Comparison of ENCODE assay signal across 9 mouse cellular contexts in genomic region chr4:88437917-88438316, GRCm38 (mm10). TPM values are rescaled to one million over a fixed set of nuclear protein-coding genes. Genes with fewer than 3 reads are reported as not detected.
DNase-seq lines count a peak whose midpoint lies in the region; ATAC-seq and TF ChIP-seq lines count a peak whose summit lies in the region.
"Had no signal": no experiment of that assay in that cellular context is flagged by ENCODE, and none has a peak within 500 bp of the region (broad histone marks: within the 10 kb centered on the region; RNA-seq: fewer than 3 reads in every experiment).

No protein-coding gene starts in this region.

- ATAC-seq in heart, postnatal 0 days (ENCODE audit: insufficient read depth, low read depth): no peak
- no peak for ATAC-seq in hindbrain, embryonic 14.5 days (ENCODE audit: low FRiP score)
- ATAC-seq in liver, embryonic 16.5 days (ENCODE audit: low read depth): no peak

- no peak for TF ChIP-seq POLR2A in bone marrow macrophage, adult 2 months (IDR thresholded peaks at IDR 0.05; ENCODE audit: borderline replicate concordance, low read depth, low read length)

- 28% methylated on average over 2 of the region's 2 CpGs for WGBS in heart, postnatal 0 days
- WGBS in hindbrain, embryonic 14.5 days: 51% methylated on average over 2 of the region's 2 CpGs
- 17% methylated on average over 2 of the region's 2 CpGs for WGBS in liver, embryonic 16.5 days (ENCODE audit: insufficient replicate concordance)

- peaks cover 13% of the 10 kb centered on the region; the same call in 1 of the 2 replicates for H3K4me1 ChIP-seq in heart, postnatal 0 days (ENCODE audit: control insufficient read depth, insufficient read depth)
- H3K4me1 ChIP-seq in bone marrow macrophage, adult 2 months (ENCODE audit: control insufficient read depth, insufficient read depth, low read length): peaks cover 26% of the 10 kb centered on the region
- peaks cover 4% of the 10 kb centered on the region; the same call in 1 of the 2 replicates for H3K4me1 ChIP-seq in hindbrain, embryonic 14.5 days (replicated peaks; ENCODE audit: control insufficient read depth, insufficient read depth, low read length)
- peaks cover 5% of the 10 kb centered on the region; the same call in 1 of the 2 replicates for H3K4me1 ChIP-seq in liver, embryonic 16.5 days (ENCODE audit: control insufficient read depth, low read depth, low read length)

- no peak for TF ChIP-seq EP300 in heart, postnatal 0 days (IDR thresholded peaks at IDR 0.05; ENCODE audit: low read depth)

- DNase-seq in heart, postnatal 0 days (ENCODE audit: low spot score): no peak
- DNase-seq in heart, adult 11 months: no peak
- no peak for DNase-seq in hindbrain, embryonic 14.5 days (ENCODE audit: low spot score)
- no peak for DNase-seq in adipocyte (ENCODE audit: low spot score)
- DNase-seq in T-cell, adult 2 months (ENCODE audit: low spot score): no peak
- no peak for DNase-seq in cerebellum, postnatal 4 days (ENCODE audit: low spot score in 2 of 2)
- DNase-seq: gastrocnemius, postnatal 36 days had no signal

- TF ChIP-seq CTCF in heart, postnatal 0 days (IDR thresholded peaks at IDR 0.05; ENCODE audit: low read depth): no peak
- TF ChIP-seq CTCF in bone marrow macrophage, adult 2 months (IDR thresholded peaks at IDR 0.05; ENCODE audit: low read depth, low read length): no peak

- H3K36me3 ChIP-seq in heart, postnatal 0 days (replicated peaks; ENCODE audit: control insufficient read depth, insufficient read depth, low read length): no peaks in the 10 kb centered on the region
- H3K36me3 ChIP-seq in hindbrain, embryonic 14.5 days (replicated peaks; ENCODE audit: control insufficient read depth, insufficient read depth): no peaks in the 10 kb centered on the region
- H3K36me3 ChIP-seq in liver, embryonic 16.5 days (ENCODE audit: control insufficient read depth, insufficient read depth): no peaks in the 10 kb centered on the region

- peak overlapping the region; percentile 51; the same call in 1 of the 2 replicates for H3K4me3 ChIP-seq in heart, postnatal 0 days (ENCODE audit: low read depth, low read length)
- peak overlapping the region; percentile 72 for H3K4me3 ChIP-seq in bone marrow macrophage, adult 2 months (ENCODE audit: insufficient read depth, low read length)
- no peak overlapping the region for H3K4me3 ChIP-seq in hindbrain, embryonic 14.5 days (replicated peaks; ENCODE audit: low read length)
- peak overlapping the region; percentile 49 for H3K4me3 ChIP-seq in liver, embryonic 16.5 days (ENCODE audit: low read depth, low read length)

- H3K4me2 ChIP-seq in heart, postnatal 0 days (ENCODE audit: low read depth, low read length): peak overlapping the region; percentile 75; the same call in 1 of the 2 replicates
- peak overlapping the region; percentile 63; the same call in 1 of the 2 replicates for H3K4me2 ChIP-seq in hindbrain, embryonic 14.5 days (replicated peaks)
- no peak overlapping the region for H3K4me2 ChIP-seq in liver, embryonic 16.5 days (ENCODE audit: low read depth, low read length)

- no peak overlapping the region for H3K27ac ChIP-seq in heart, postnatal 0 days (ENCODE audit: low read depth)
- peak overlapping the region; percentile 71 for H3K27ac ChIP-seq in bone marrow macrophage, adult 2 months (ENCODE audit: insufficient read depth, low read depth, low read length)
- no peak overlapping the region for H3K27ac ChIP-seq in hindbrain, embryonic 14.5 days
- no peak overlapping the region for H3K27ac ChIP-seq in liver, embryonic 16.5 days (ENCODE audit: low read length)

- H3K9ac ChIP-seq in heart, postnatal 0 days (replicated peaks; ENCODE audit: low read depth, low read length): no peak overlapping the region
- H3K9ac ChIP-seq in hindbrain, embryonic 14.5 days: no peak overlapping the region
- H3K9ac ChIP-seq in liver, embryonic 16.5 days (ENCODE audit: low read depth, low read length): no peak overlapping the region

- no peaks in the 10 kb centered on the region for H3K9me3 ChIP-seq in heart, postnatal 0 days (replicated peaks; ENCODE audit: control insufficient read depth, low read length)
- no peaks in the 10 kb centered on the region for H3K9me3 ChIP-seq in hindbrain, embryonic 14.5 days (ENCODE audit: control insufficient read depth, low read length)
- H3K9me3 ChIP-seq in liver, embryonic 16.5 days (replicated peaks; ENCODE audit: control insufficient read depth, low read length): no peaks in the 10 kb centered on the region

- H3K27me3 ChIP-seq in heart, postnatal 0 days (ENCODE audit: control insufficient read depth, insufficient read depth, low read length): no peaks in the 10 kb centered on the region
- no peaks in the 10 kb centered on the region for H3K27me3 ChIP-seq in hindbrain, embryonic 14.5 days (ENCODE audit: control insufficient read depth, insufficient read depth, low read length)
- H3K27me3 ChIP-seq in liver, embryonic 16.5 days (ENCODE audit: control insufficient read depth, insufficient read depth, low read depth, low read length): no peaks in the 10 kb centered on the region

RNA-seq across cellular contexts. Expression of gene Hacd4, which starts 0.8 kb away (rescaled TPM):
- 6.6 and 7.0 TPM in 2 replicates for total RNA-seq in heart, postnatal 0 days (2014; rRNA removed; ENCODE audit: low replicate concordance)
- 5.9 and 6.2 TPM in 2 replicates for polyA plus RNA-seq in heart, postnatal 0 days (2015; fragmentation: Nextera tagmentation; extraction: Ambion mirVana)
- 121 and 136 TPM in 2 replicates for polyA plus RNA-seq in bone marrow macrophage, adult 2 months (2012; ENCODE audit: insufficient read depth, insufficient read length, missing spikeins)
- polyA plus RNA-seq in hindbrain, embryonic 14.5 days (2014; fragmentation: Nextera tagmentation; extraction: Ambion mirVana): 5.4 and 6.8 TPM in 2 replicates
- polyA plus RNA-seq in liver, embryonic 16.5 days (2015; fragmentation: Nextera tagmentation; extraction: Ambion mirVana): 5.4 and 5.5 TPM in 2 replicates

Comparison
In these comparisons a context has a peak if more than half of its experiments do, and no peak if none do; other contexts are left out.
1. RNA of gene Hacd4, which starts 0.8 kb away (polyA plus RNA-seq): 121 to 136 TPM in bone marrow macrophage, adult 2 months; 5.4 to 6.8 TPM in hindbrain, embryonic 14.5 days, 5.9 to 6.2 TPM in heart, postnatal 0 days and 5.4 to 5.5 TPM in liver, embryonic 16.5 days; every median in the first group is over 10 times any median in the second.